Mouse (Mus musculus) CH12.LX (cell line): ENCODE results near the gene Bcas3. TPM values are rescaled to one million over a fixed set of nuclear protein-coding genes. Genes with fewer than 3 reads are reported as not detected.

Source experiments
- DNase-seq: peaks from one replicate; pipeline ENCODE4 v3.0.0-alpha.2; 2013; ENCODE audit errors: extremely low read depth
- H3K27ac ChIP-seq: 2 replicates; pipeline ENCODE4 v1.5.1; 2012; ENCODE audit warnings: low read depth, mild to moderate bottlenecking, control low read depth, moderate library complexity; ENCODE audit not compliant: insufficient read depth
- H3K27me3 ChIP-seq: replicated peaks from 2 replicates; pipeline ENCODE3; 2012; ENCODE audit warnings: inconsistent platforms
- H3K36me3 ChIP-seq, 2 experiments: replicated peaks in 1 of 2; 2 replicates each; pipeline versions ENCODE3 to v1.6.1; 2012; ENCODE audit warnings: inconsistent platforms in 1 of 2, low read length in 1 of 2, mild to moderate bottlenecking in 1 of 2, mixed read lengths in 1 of 2, moderate library complexity in 1 of 2; ENCODE audit not compliant: control insufficient read depth in 1 of 2, insufficient read depth in 1 of 2
- H3K4me1 ChIP-seq, 2 experiments: 2 replicates each; pipeline ENCODE4 v1.6.1; 2012; ENCODE audit warnings: inconsistent platforms in 1 of 2, moderate library complexity in 1 of 2; ENCODE audit not compliant: insufficient read depth in 2 of 2, control insufficient read depth in 1 of 2
- H3K4me2 ChIP-seq: 2 replicates; pipeline ENCODE4 v1.6.1; 2012; ENCODE audit warnings: low read depth, mild to moderate bottlenecking, control low read depth; ENCODE audit not compliant: poor library complexity, insufficient read depth, severe bottlenecking
- H3K4me3 ChIP-seq, 3 experiments: fragments of 150-350 bp in 1 of 3; sonication (generic) in 1 of 3; replicated peaks in 1 of 3; 2 replicates each; pipeline versions ENCODE3 to v1.5.1; 2011 to 2012; ENCODE audit warnings: low read depth in 2 of 3, low read length in 2 of 3, mild to moderate bottlenecking in 2 of 3, moderate library complexity in 2 of 3, control low read depth in 1 of 3, improper control_type of control experiment in 1 of 3, inconsistent platforms in 1 of 3, mixed read lengths in 1 of 3; ENCODE audit not compliant: poor library complexity in 1 of 3
- H3K79me2 ChIP-seq: replicated peaks from 2 replicates; pipeline ENCODE4 v1.6.1; 2012; ENCODE audit warnings: mild to moderate bottlenecking, moderate library complexity; ENCODE audit not compliant: control insufficient read depth, poor library complexity, insufficient read depth, severe bottlenecking; ENCODE audit errors: extremely low read depth
- H3K9ac ChIP-seq: 2 replicates; pipeline ENCODE4 v1.6.1; 2012; ENCODE audit warnings: low read depth, mild to moderate bottlenecking, control low read depth, moderate library complexity; ENCODE audit not compliant: insufficient read depth
- H3K9me3 ChIP-seq: replicated peaks from 2 replicates; pipeline ENCODE3; 2012; ENCODE audit warnings: low read length, inconsistent platforms, mixed read lengths
- BHLHE40 ChIP-seq: IDR thresholded peaks from 2 replicates; pipeline ENCODE4 v1.6.1; 2011; ENCODE audit warnings: mild to moderate bottlenecking, low read depth, low read length, improper control_type of control experiment
- E2F4 ChIP-seq: IDR thresholded peaks from 2 replicates; pipeline ENCODE4 v1.6.1; 2011; ENCODE audit warnings: low read depth, low read length, improper control_type of control experiment; ENCODE audit not compliant: insufficient replicate concordance
- EP300 ChIP-seq: IDR thresholded peaks from 2 replicates; pipeline ENCODE4 v1.6.1; 2011; ENCODE audit warnings: low read length, improper control_type of control experiment
- HCFC1 ChIP-seq: IDR thresholded peaks from 2 replicates; pipeline ENCODE4 v1.6.1; 2012; ENCODE audit warnings: low read depth, mild to moderate bottlenecking, inconsistent platforms, low read length, improper control_type of control experiment
- MAFK ChIP-seq: IDR thresholded peaks from 2 replicates; pipeline ENCODE4 v1.6.1; 2011; ENCODE audit warnings: low read length, improper control_type of control experiment; ENCODE audit not compliant: insufficient replicate concordance
- MEF2A ChIP-seq: IDR thresholded peaks from 2 replicates; pipeline ENCODE4 v1.6.1; 2014; ENCODE audit warnings: low read depth, mild to moderate bottlenecking, inconsistent platforms, low read length, improper control_type of control experiment, borderline replicate concordance
- PAX5 ChIP-seq: IDR thresholded peaks from 2 replicates; pipeline ENCODE4 v1.6.1; 2012; ENCODE audit warnings: low read length, inconsistent platforms, mixed read lengths
- POLR2A ChIP-seq: IDR thresholded peaks from 2 replicates; pipeline ENCODE4 v1.6.1; 2011; ENCODE audit warnings: low read depth, mild to moderate bottlenecking, improper control_type of control experiment, low read length
- POLR2AphosphoS2 ChIP-seq: IDR thresholded peaks from 2 replicates; pipeline ENCODE4 v1.6.1; 2011; ENCODE audit warnings: low read depth, low read length, improper control_type of control experiment
- RAD21 ChIP-seq: IDR thresholded peaks from 2 replicates; pipeline ENCODE4 v1.6.1; 2011; ENCODE audit warnings: low read depth, mild to moderate bottlenecking, low read length, improper control_type of control experiment, moderate library complexity
- RCOR1 ChIP-seq: conservative IDR thresholded peaks from 2 replicates; pipeline ENCODE4 v1.6.1; 2012; ENCODE audit warnings: low read depth, mild to moderate bottlenecking, inconsistent platforms, low read length, improper control_type of control experiment
- SIN3A ChIP-seq: IDR thresholded peaks from 2 replicates; pipeline ENCODE4 v1.6.1; 2012; ENCODE audit warnings: low read length, improper control_type of control experiment, inconsistent platforms
- SMC3 ChIP-seq: IDR thresholded peaks from 2 replicates; pipeline ENCODE4 v1.6.1; 2011; ENCODE audit warnings: low read depth, low read length, improper control_type of control experiment
- TCF12 ChIP-seq: IDR thresholded peaks from 2 replicates; pipeline ENCODE4 v1.6.1; 2014; ENCODE audit warnings: low read depth, mild to moderate bottlenecking, inconsistent platforms, low read length, improper control_type of control experiment
- UBTF ChIP-seq: IDR thresholded peaks from 2 replicates; pipeline ENCODE4 v1.6.1; 2012; ENCODE audit warnings: low read depth, mild to moderate bottlenecking, inconsistent platforms, low read length, improper control_type of control experiment, moderate library complexity
- USF1 ChIP-seq: IDR thresholded peaks from 2 replicates; pipeline ENCODE4 v1.6.1; 2014; ENCODE audit warnings: low read depth, mild to moderate bottlenecking, inconsistent platforms, low read length, improper control_type of control experiment
- ZC3H11A ChIP-seq: IDR thresholded peaks from 2 replicates; pipeline ENCODE4 v1.6.1; 2012; ENCODE audit warnings: low read depth, mild to moderate bottlenecking, inconsistent platforms, low read length, improper control_type of control experiment
- ZMIZ1 ChIP-seq: IDR thresholded peaks from 2 replicates; pipeline ENCODE4 v1.6.1; 2012; ENCODE audit warnings: low read depth, mild to moderate bottlenecking, inconsistent platforms, low read length, improper control_type of control experiment
- dilution Hi-C: fragments of 300-500 bp; cut with MboI; formaldehyde crosslinking; loops from 2 replicates; pipeline ENCODE4 v1.14.3; 2020; ENCODE audit warnings: low sequenced_read_pairs; ENCODE audit not compliant: extremely low pct_unique_long_range_greater_than_20kb, extremely low pct_ligation_motif_present
- in situ Hi-C: fragments of 300-500 bp; cut with MboI; formaldehyde crosslinking; loops from 3 replicates; pipeline ENCODE4 v1.14.3; 2019; ENCODE audit warnings: low sequenced_read_pairs, low pct_ligation_motif_present, low pct_unique_long_range_greater_than_20kb, mixed read lengths
- polyA plus RNA-seq: library from polyadenylated mRNA; unstranded; fragments of >175 nt; gene quantifications from 2 replicates; pipeline ENCODE4 v1.2.1, GENCODE M21; 2012; ENCODE audit warnings: low read depth; ENCODE audit not compliant: insufficient read length
- total RNA-seq, 2 experiments: library from RNA; depleted of rRNA; stranded (reverse); fragments of 300-350 nt in 1 of 2; fragments of >200 nt in 1 of 2; gene quantifications; 2 replicates each; pipeline ENCODE4 v1.2.3; 2012 to 2014

Gene Bcas3
- total and polyA plus RNA-seq, 3 experiments, result 8.2 to 21.3 (median 9.7) TPM

DNA sequence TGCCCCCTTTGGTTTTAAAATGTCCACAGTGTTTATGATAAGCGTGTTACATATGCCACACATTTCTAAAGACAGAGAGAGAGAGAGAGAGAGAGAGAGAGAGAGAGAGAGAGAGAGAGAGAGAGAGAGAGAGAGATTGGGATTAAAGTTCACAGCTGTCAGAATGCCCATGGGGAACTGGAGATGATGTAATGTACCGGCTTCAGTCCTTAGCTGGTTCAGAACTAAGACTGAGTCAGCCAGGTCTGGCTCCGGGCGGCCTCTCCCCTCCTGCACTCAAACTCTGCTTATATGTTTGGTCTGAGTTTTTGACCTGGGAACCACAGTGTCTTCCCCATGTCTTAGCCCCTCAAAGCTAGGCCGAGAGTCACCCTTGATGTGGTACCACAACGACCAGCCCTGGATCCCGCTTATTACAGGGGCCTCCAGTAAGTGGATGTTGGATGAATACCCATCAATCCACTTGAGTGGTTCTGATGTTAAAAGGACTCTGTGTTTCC is 423.9 kb downstream of the Bcas3 start:
- H3K27me3 ChIP-seq, result no peaks in the 10 kb centered on the region

DNA sequence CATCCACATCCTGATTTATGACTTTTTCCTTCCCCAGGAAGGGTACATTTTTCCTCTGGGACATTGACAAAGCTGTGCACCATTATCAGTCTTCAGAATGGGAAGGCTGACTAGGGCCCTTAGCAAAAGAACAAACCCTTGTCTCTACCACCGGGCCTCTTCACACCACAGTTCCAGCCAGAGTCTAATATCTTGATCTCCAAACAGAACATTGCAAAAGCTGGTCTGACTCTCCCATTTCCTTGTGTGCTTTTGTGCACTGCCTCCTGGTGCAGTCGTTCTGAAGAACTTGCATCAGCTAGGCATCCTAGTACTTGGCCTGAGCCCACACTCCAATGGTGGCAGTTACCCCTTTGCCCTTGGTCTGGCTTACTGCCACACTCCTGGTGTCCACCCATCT is 425.0 kb downstream of the Bcas3 start:
- TF ChIP-seq POLR2A (no peak), POLR2AphosphoS2 (no peak), BHLHE40 (no peak), EP300 (no peak), E2F4 (no peak), SMC3 (no peak), MEF2A (no peak)
- TF ChIP-seq, all 38 proteins: peak for 0

More for the DNA sequence above, 423.9 kb downstream of the Bcas3 start:
- dilution Hi-C loops, result no loop called here
- Histone ChIP-seq H3K4me3 (no peak overlapping the region), H3K9me3 (no peaks in the 10 kb centered on the region), H3K4me2 (no peak overlapping the region), H3K9ac (no peak overlapping the region), H3K4me1 (peaks cover 0 to 13% of the 10 kb centered on the region in 2 experiments; a peak in 2 of 4 replicates), H3K79me2 (no peaks in the 10 kb centered on the region), H3K27ac (no peak overlapping the region), H3K36me3 (no peaks in the 10 kb centered on the region)
- DNase-seq, result no peak
- in situ Hi-C loops, result no loop called here
- TF ChIP-seq MAFK (no peak), ZC3H11A (no peak), HCFC1 (no peak), UBTF (no peak), E2F4 (no peak), RAD21 (no peak), ZMIZ1 (no peak), SIN3A (no peak), TCF12 (no peak), USF1 (no peak), PAX5 (no peak), RCOR1 (no peak)

More for the DNA sequence above, 425.0 kb downstream of the Bcas3 start:
- in situ Hi-C loops (no loop called here), dilution Hi-C loops (no loop called here)
- Histone ChIP-seq H3K79me2 (no peaks in the 10 kb centered on the region), H3K27me3 (no peaks in the 10 kb centered on the region), H3K4me2 (no peak overlapping the region), H3K27ac (no peak overlapping the region), H3K4me3 (no peak overlapping the region), H3K9me3 (no peaks in the 10 kb centered on the region), H3K9ac (no peak overlapping the region), H3K36me3 (no peaks in the 10 kb centered on the region), H3K4me1 (peaks cover 0 to 13% of the 10 kb centered on the region in 2 experiments; a peak in 2 of 4 replicates)
- no peak for DNase-seq
